Mouse (Mus musculus): ENCODE measurements around the gene Rtn4rl1. TPM values are rescaled to one million over a fixed set of nuclear protein-coding genes. Genes with fewer than 3 reads are reported as not detected.

Rtn4rl1 gene
- polyA plus RNA-seq, 1 experiment from 2014 or later: 4.2 TPM

GRCm38 (mm10) chr11:75242710-75243255, 49.2 kb downstream of the Rtn4rl1 start:
- ATAC-seq (replicated peaks; ENCODE audit: low FRiP score, low read depth): no peak
- no peaks in the 10 kb centered on the region for H3K36me3 ChIP-seq (ENCODE audit: insufficient read depth, low read length)
- H3K4me2 ChIP-seq (ENCODE audit: low read length): no peak overlapping the region
- no peak overlapping the region for H3K9ac ChIP-seq (ENCODE audit: low read depth, low read length)
- no peak for TF ChIP-seq CTCF (IDR thresholded peaks at IDR 0.05; ENCODE audit: low read depth)
- no peaks in the 10 kb centered on the region for H3K9me3 ChIP-seq (replicated peaks; ENCODE audit: low read length)
- H3K4me1 ChIP-seq (replicated peaks; ENCODE audit: insufficient read depth, low read length): no peaks in the 10 kb centered on the region
- no peak for DNase-seq (ENCODE audit: low spot score)
- 83% methylated on average over 9 of the region's 9 CpGs for WGBS
- no peaks in the 10 kb centered on the region for H3K27me3 ChIP-seq (ENCODE audit: insufficient read depth, low read length)
- no peak overlapping the region for H3K4me3 ChIP-seq (replicated peaks; ENCODE audit: low read depth, low read length)
- H3K27ac ChIP-seq: no peak overlapping the region

- 83% methylated on average over 11 of the region's 11 CpGs for WGBS
- DNase-seq (ENCODE audit: low spot score) (no peak), ATAC-seq (replicated peaks; ENCODE audit: low FRiP score, low read depth) (no peak)
- H3K4me3 ChIP-seq (replicated peaks; ENCODE audit: low read depth, low read length): no peak overlapping the region
- no peak overlapping the region for H3K27ac ChIP-seq
- H3K4me1 ChIP-seq (replicated peaks; ENCODE audit: insufficient read depth, low read length): no peaks in the 10 kb centered on the region
- TF ChIP-seq CTCF (IDR thresholded peaks at IDR 0.05; ENCODE audit: low read depth): no peak
- no peaks in the 10 kb centered on the region for H3K27me3 ChIP-seq (ENCODE audit: insufficient read depth, low read length)
- no peaks in the 10 kb centered on the region for H3K9me3 ChIP-seq (replicated peaks; ENCODE audit: low read length)
- no peak overlapping the region for H3K9ac ChIP-seq (ENCODE audit: low read depth, low read length)
- H3K36me3 ChIP-seq (ENCODE audit: insufficient read depth, low read length): no peaks in the 10 kb centered on the region
- H3K4me2 ChIP-seq (ENCODE audit: low read length): no peak overlapping the region
These were observed 51.0 kb downstream of the Rtn4rl1 start for GRCm38 (mm10) chr11:75244368-75245275.

DNA sequence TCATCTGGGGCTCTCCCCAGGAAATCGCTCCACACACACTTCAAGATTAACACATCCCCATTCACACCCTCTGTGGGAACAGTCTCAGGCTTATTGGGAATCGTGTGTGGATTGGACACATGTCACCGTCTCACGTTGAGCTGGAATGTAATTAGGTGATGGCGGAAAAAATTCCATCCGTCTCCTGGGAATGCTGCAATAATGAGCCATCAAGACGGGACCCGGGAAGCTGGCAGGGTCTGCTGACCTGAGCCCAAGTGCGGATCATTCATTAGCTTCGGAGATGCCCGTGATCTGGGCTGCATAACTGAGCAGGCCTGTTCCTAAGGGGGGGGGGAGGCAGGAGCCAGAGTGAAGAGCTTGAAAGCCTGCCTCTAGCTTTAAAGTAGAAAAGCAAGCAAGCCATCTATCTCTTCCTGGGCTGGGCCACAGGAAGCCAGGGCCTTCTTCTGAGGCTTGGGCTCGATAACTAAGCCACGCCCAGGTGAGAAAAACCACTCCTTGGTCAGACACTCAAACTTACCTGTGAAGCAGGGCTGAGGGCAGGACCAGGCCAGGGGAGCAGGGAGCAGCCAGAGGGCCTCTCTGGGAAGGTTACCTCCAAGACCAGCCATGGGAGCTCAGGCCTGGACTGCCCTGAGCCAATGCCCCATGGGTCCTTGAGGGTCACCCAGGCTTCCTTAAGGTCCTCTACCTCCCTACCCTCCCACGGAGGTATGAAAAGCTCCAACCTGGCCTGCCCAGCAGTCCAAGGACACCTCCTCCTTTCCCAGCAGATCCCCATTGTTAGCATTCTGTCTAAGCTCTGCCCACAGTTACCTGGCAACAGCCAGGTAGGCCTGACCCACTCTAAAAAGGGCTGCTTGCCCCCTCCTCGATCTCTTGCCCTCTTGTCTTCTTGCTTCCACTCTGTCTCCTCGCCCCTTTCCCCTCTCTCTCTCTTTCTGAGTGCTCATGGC, 52.1 kb downstream of the Rtn4rl1 start:
- TF ChIP-seq CTCF (IDR thresholded peaks at IDR 0.05; ENCODE audit: low read depth): no peak
- no peaks in the 10 kb centered on the region for H3K36me3 ChIP-seq (ENCODE audit: insufficient read depth, low read length)
- ATAC-seq (replicated peaks; ENCODE audit: low FRiP score, low read depth): no peak
- WGBS: 56% methylated on average over 16 of the region's 16 CpGs
- H3K4me1 ChIP-seq (replicated peaks; ENCODE audit: insufficient read depth, low read length): no peaks in the 10 kb centered on the region
- H3K9ac ChIP-seq (ENCODE audit: low read depth, low read length): no peak overlapping the region
- no peak for DNase-seq (ENCODE audit: low spot score)
- no peak overlapping the region for H3K4me3 ChIP-seq (replicated peaks; ENCODE audit: low read depth, low read length)
- H3K27ac ChIP-seq: no peak overlapping the region
- H3K27me3 ChIP-seq (ENCODE audit: insufficient read depth, low read length): no peaks in the 10 kb centered on the region
- no peaks in the 10 kb centered on the region for H3K9me3 ChIP-seq (replicated peaks; ENCODE audit: low read length)
- H3K4me2 ChIP-seq (ENCODE audit: low read length): no peak overlapping the region

DNA sequence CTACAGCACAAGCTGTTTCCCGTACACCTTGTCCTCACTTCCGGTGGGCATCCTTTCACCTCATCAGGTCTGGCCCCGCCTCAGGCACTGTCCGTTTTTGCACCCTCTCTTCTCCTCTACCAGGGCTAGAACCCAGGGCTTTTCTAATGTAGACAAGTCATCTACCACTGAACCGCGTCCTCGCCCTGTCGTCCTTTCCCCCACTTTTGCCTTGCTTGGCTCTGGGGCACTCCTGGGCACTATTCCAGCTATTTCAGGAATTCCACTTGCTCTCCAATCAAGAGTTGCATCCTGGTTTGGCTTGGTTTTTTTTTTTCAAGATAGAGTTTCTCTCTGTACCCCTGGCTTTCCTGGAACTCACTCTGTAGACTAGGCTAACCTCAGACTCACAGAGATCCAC, 53.0 kb downstream of the Rtn4rl1 start:
- 70% methylated on average over 8 of the region's 8 CpGs for WGBS
- no peak overlapping the region for H3K4me3 ChIP-seq (replicated peaks; ENCODE audit: low read depth, low read length)
- H3K9ac ChIP-seq (ENCODE audit: low read depth, low read length): no peak overlapping the region
- no peak overlapping the region for H3K4me2 ChIP-seq (ENCODE audit: low read length)
- DNase-seq (ENCODE audit: low spot score): no peak
- TF ChIP-seq CTCF (IDR thresholded peaks at IDR 0.05; ENCODE audit: low read depth): no peak
- ATAC-seq (replicated peaks; ENCODE audit: low FRiP score, low read depth): no peak
- no peak overlapping the region for H3K27ac ChIP-seq
- no peaks in the 10 kb centered on the region for H3K27me3 ChIP-seq (ENCODE audit: insufficient read depth, low read length)
- H3K4me1 ChIP-seq (replicated peaks; ENCODE audit: insufficient read depth, low read length): no peaks in the 10 kb centered on the region
- H3K36me3 ChIP-seq (ENCODE audit: insufficient read depth, low read length): no peaks in the 10 kb centered on the region
- H3K9me3 ChIP-seq (replicated peaks; ENCODE audit: low read length): no peaks in the 10 kb centered on the region

DNA sequence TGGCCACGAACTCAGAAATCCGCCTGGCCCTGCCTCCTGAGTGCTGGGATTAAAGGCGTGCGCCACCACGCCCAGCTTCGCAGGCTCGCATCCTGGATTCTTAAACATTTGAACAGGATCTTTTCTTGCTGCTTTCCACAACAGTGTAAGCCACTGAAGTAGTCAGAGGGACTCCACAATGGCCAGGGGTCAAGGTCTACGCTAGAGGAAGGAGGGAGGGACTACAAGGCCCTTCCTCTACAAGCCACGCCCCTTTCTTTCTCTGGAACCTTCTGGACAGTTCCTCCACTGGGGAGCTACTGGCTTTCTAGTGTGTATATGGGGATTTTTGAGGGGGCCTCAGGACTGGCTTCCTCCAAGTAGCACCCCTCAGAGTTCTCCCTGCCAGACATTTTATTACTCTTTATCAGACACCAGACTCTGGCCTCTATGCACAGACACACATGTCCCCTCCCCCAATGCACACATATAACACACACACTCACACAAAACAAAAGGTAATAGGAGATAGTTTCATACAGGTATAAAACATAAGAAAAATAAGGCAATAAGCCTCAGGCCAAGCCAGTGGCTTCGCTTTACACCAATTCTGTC, 53.7 kb downstream of the Rtn4rl1 start:
- Histone ChIP-seq H3K4me3 (replicated peaks; ENCODE audit: low read depth, low read length) (no peak overlapping the region), H3K9me3 (replicated peaks; ENCODE audit: low read length) (no peaks in the 10 kb centered on the region), H3K36me3 (ENCODE audit: insufficient read depth, low read length) (no peaks in the 10 kb centered on the region), H3K27ac (no peak overlapping the region), H3K4me1 (replicated peaks; ENCODE audit: insufficient read depth, low read length) (no peaks in the 10 kb centered on the region), H3K9ac (ENCODE audit: low read depth, low read length) (no peak overlapping the region), H3K27me3 (ENCODE audit: insufficient read depth, low read length) (no peaks in the 10 kb centered on the region), H3K4me2 (ENCODE audit: low read length) (no peak overlapping the region)
- DNase-seq (ENCODE audit: low spot score) (no peak), ATAC-seq (replicated peaks; ENCODE audit: low FRiP score, low read depth) (no peak; the same call in 1 of the 2 replicates)
- 91% methylated on average over 10 of the region's 10 CpGs for WGBS
- no peak for TF ChIP-seq CTCF (IDR thresholded peaks at IDR 0.05; ENCODE audit: low read depth)

GRCm38 (mm10) chr11:75249588-75249987, 56.0 kb downstream of the Rtn4rl1 start:
- Histone ChIP-seq H3K9me3 (replicated peaks; ENCODE audit: low read length) (no peaks in the 10 kb centered on the region), H3K4me3 (replicated peaks; ENCODE audit: low read depth, low read length) (no peak overlapping the region), H3K9ac (ENCODE audit: low read depth, low read length) (no peak overlapping the region), H3K27ac (no peak overlapping the region), H3K27me3 (ENCODE audit: insufficient read depth, low read length) (no peaks in the 10 kb centered on the region), H3K4me2 (ENCODE audit: low read length) (no peak overlapping the region), H3K36me3 (ENCODE audit: insufficient read depth, low read length) (no peaks in the 10 kb centered on the region), H3K4me1 (replicated peaks; ENCODE audit: insufficient read depth, low read length) (no peaks in the 10 kb centered on the region)
- TF ChIP-seq CTCF (IDR thresholded peaks at IDR 0.05; ENCODE audit: low read depth): no peak
- WGBS: 82% methylated on average over 9 of the region's 9 CpGs
- ATAC-seq (replicated peaks; ENCODE audit: low FRiP score, low read depth) (no peak), DNase-seq (ENCODE audit: low spot score) (no peak)
